17 mouse cellular contexts compared by ENCODE assay signal in the genomic region with DNA sequence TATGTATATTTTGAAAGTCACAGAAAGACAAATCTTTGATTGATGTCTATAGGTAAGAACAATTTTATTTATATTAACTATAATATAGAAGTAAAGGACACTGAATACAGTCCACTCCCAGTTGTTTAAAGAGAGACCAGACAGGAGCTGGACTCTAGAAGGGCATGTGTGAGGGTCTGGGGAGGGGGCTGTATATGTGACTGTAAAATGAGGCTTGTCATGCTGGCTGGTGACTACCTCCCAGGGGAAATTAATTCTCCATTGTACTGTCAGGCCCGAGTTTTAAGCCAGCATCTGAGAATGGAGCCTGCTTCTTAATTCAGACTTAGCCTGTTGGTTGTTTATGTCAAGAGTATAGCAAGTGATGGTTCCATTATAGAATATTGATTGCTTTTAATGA.
"Had no signal": no experiment of that assay in that cellular context is flagged by ENCODE, and none has a peak within 500 bp of the region (broad histone marks: within the 10 kb centered on the region; RNA-seq: fewer than 3 reads in every experiment).

No protein-coding gene starts in this region.

- H3K27me3 ChIP-seq: liver, embryonic 15.5 days; lung, embryonic 15.5 days; megakaryocyte, embryonic 14.5 days; midbrain, embryonic 13.5 days; neural tube, embryonic 12.5 days; stomach, embryonic 15.5 days had no signal

- H3K9me3 ChIP-seq: liver, embryonic 15.5 days; lung, embryonic 15.5 days; midbrain, embryonic 13.5 days; neural tube, embryonic 12.5 days; stomach, embryonic 15.5 days had no signal

- H3K4me3 ChIP-seq: liver, embryonic 15.5 days; lung, embryonic 15.5 days; megakaryocyte, embryonic 14.5 days; midbrain, embryonic 13.5 days; neural tube, embryonic 12.5 days; stomach, embryonic 15.5 days had no signal

- H3K4me2 ChIP-seq: liver, embryonic 15.5 days; lung, embryonic 15.5 days; midbrain, embryonic 13.5 days; neural tube, embryonic 12.5 days; stomach, embryonic 15.5 days had no signal

- ATAC-seq: liver, postnatal 0 days; lung, postnatal 0 days; midbrain, embryonic 13.5 days had no signal

- H3K9ac ChIP-seq: liver, embryonic 15.5 days; liver, postnatal 0 days; lung, embryonic 15.5 days; midbrain, embryonic 13.5 days; neural tube, embryonic 12.5 days; stomach, embryonic 15.5 days had no signal

- H3K27ac ChIP-seq: liver, embryonic 15.5 days; lung, embryonic 15.5 days; macrophage; midbrain, embryonic 13.5 days; neural tube, embryonic 12.5 days; stomach, embryonic 15.5 days; stomach, postnatal 0 days had no signal

- H3K36me3 ChIP-seq: liver, embryonic 15.5 days; lung, embryonic 15.5 days; midbrain, embryonic 13.5 days; neural tube, embryonic 12.5 days; stomach, embryonic 15.5 days had no signal

- DNase-seq: liver, postnatal 0 days; lung, adult 2 months; lung, postnatal 14 days; lung, postnatal 36 days; right cerebral cortex, postnatal 14 days; thymus, adult 2 months; thymus, postnatal 25 days; thymus, postnatal 4 days had no signal

- H3K4me1 ChIP-seq: liver, embryonic 15.5 days; lung, embryonic 15.5 days; megakaryocyte, embryonic 14.5 days; midbrain, embryonic 13.5 days; neural tube, embryonic 12.5 days; stomach, embryonic 15.5 days had no signal
